Mouse (Mus musculus): ENCODE data around the gene Lzic.
A peak's percentile ranks its signal among the peaks of the same experiment; 100 is the strongest.

Gene Lzic

DNA sequence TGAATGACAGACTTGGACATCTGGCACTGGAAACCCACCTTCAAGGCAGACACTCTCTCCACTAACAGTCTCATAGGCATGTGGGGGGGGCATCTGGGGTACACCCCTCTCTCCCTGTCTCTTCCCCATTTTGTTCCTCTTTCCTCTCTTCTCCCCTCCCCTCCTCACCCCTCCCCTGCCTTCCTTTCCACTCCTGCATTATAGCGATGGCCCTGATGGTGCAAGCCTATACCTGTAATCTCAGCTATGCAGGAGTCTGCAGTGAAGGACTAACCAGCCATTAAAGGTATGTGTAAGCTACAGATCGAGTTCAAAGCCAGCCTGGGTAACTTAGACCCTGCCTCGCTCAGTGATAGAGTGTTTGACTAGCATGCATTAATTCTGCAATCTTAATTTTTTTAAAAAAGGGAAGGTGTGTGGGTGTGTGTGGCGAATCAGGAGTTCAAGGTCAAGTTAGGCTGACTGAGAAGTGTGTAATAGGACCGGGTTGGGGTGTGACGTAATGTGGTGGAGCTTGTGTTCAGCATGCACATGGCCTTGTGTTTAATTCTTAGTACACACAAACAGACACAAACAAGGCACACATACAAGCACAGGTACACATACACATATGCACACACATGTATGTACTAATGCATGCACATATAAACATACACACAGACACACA lies 22.6 kb upstream of the Lzic start:
- Histone ChIP-seq H3K9me3 (ENCODE audit: low read length) (no peaks in the 10 kb centered on the region), H3K27me3 (ENCODE audit: insufficient read depth, low read length) (no peaks in the 10 kb centered on the region; the same call in 1 of the 2 replicates), H3K4me1 (replicated peaks; ENCODE audit: low read depth, low read length) (peaks cover 26% of the 10 kb centered on the region), H3K36me3 (ENCODE audit: insufficient read depth, low read length) (0 out of 2 replicates have a peak, but pooled peaks cover under 1% of the 10 kb centered on the region), H3K4me3 (replicated peaks; ENCODE audit: low read length) (no peak overlapping the region)
- TF ChIP-seq CTCF (conservative IDR thresholded peaks at IDR 0.05; ENCODE audit: low read length): no peak
- no peak for TF ChIP-seq POU5F1 (IDR thresholded peaks at IDR 0.05; ENCODE audit: borderline replicate concordance, low read length)
- no peak for TF ChIP-seq NANOG (IDR thresholded peaks at IDR 0.05; ENCODE audit: borderline replicate concordance, low read length)

DNA sequence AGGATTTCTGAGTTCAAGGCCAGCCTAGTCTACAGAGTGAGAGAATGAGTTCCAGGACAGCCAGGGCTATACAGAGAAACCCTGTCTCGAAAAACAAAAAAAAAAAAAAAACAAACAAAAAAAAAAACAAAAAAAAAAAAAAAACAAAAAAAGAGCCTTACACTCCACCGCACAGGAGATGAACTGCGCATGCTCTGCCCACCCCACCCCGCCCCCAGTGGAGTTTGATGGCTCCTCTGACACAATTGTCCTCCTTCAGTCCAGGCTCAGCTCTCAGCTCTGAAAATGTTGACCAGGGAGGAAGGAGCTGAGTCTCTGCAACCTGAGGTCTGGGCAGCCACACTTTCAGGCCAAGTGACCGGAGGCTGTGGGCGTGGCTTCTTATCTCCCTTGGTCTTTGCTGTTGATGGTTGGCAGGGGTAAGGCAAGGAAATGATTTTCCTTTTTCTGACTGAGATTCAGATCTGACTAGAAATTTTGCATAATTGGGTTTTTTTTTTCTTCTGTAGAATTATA lies 21.5 kb upstream of the Lzic start:
- Histone ChIP-seq H3K4me1 (replicated peaks; ENCODE audit: low read depth, low read length) (peaks cover 26% of the 10 kb centered on the region), H3K27me3 (ENCODE audit: insufficient read depth, low read length) (no peaks in the 10 kb centered on the region), H3K4me3 (replicated peaks; ENCODE audit: low read length) (no peak overlapping the region), H3K9me3 (ENCODE audit: low read length) (no peaks in the 10 kb centered on the region), H3K36me3 (ENCODE audit: insufficient read depth, low read length) (peaks cover 7% of the 10 kb centered on the region)
- TF ChIP-seq POU5F1 (IDR thresholded peaks at IDR 0.05; ENCODE audit: borderline replicate concordance, low read length): no peak

DNA sequence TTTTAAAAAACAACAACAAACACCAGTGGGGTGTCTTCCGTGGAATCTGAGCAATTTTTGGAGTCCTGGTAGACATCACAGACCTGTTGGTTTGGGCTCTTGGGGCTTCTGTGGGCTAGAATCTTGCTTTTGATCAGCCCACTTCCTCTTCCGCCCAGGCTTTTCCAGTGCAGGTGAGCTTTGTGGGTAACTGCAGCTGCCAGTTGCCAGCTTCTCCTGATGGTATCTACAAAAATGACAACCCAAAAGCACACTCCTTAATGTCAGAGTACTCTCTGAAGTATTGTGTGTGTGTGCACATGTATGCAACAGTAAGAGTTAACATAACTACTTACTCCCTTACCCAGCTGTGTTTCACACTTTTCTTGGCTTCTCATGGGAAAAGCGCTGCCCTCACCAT lies 15.5 kb upstream of the Lzic start:
- peaks cover 26% of the 10 kb centered on the region for H3K4me1 ChIP-seq (replicated peaks; ENCODE audit: low read depth, low read length)
- H3K4me3 ChIP-seq (replicated peaks; ENCODE audit: low read length): no peak overlapping the region
- no peaks in the 10 kb centered on the region for H3K27me3 ChIP-seq (ENCODE audit: insufficient read depth, low read length)
- H3K36me3 ChIP-seq (ENCODE audit: insufficient read depth, low read length): peaks cover 30% of the 10 kb centered on the region
- no peaks in the 10 kb centered on the region for H3K9me3 ChIP-seq (ENCODE audit: low read length)
- no peak for TF ChIP-seq CTCF (conservative IDR thresholded peaks at IDR 0.05; ENCODE audit: low read length)
- no peak for TF ChIP-seq NANOG (IDR thresholded peaks at IDR 0.05; ENCODE audit: borderline replicate concordance, low read length)
- no peak for TF ChIP-seq POU5F1 (IDR thresholded peaks at IDR 0.05; ENCODE audit: borderline replicate concordance, low read length)

DNA sequence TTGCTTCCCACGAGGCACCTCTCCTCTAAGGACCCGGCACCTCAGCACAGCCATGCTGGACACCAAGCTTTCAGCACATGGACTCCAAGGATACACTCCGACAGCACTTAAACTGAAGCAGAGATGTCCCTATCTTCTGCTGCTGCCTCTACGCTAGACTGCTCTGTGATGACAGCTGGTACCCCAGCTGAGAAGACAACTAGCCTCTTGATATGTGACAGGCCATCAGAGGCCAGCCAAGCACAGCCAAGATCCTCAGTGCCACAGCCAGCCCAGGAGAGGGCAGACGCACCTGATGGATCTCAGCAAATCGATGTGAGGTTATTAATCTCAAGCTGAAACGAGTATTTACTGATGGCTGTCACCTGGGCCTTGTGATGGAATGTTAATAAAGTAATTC lies 9.9 kb upstream of the Lzic start:
- no peaks in the 10 kb centered on the region for H3K9me3 ChIP-seq (ENCODE audit: low read length)
- TF ChIP-seq POU5F1 (IDR thresholded peaks at IDR 0.05; ENCODE audit: borderline replicate concordance, low read length) (no peak), CTCF (conservative IDR thresholded peaks at IDR 0.05; ENCODE audit: low read length) (no peak), NANOG (IDR thresholded peaks at IDR 0.05; ENCODE audit: borderline replicate concordance, low read length) (no peak)
- no peak overlapping the region for H3K4me3 ChIP-seq (replicated peaks; ENCODE audit: low read length)
- no peaks in the 10 kb centered on the region for H3K27me3 ChIP-seq (ENCODE audit: insufficient read depth, low read length)
- peaks cover 41% of the 10 kb centered on the region for H3K4me1 ChIP-seq (replicated peaks; ENCODE audit: low read depth, low read length)
- peaks cover 19% of the 10 kb centered on the region for H3K36me3 ChIP-seq (ENCODE audit: insufficient read depth, low read length)

DNA sequence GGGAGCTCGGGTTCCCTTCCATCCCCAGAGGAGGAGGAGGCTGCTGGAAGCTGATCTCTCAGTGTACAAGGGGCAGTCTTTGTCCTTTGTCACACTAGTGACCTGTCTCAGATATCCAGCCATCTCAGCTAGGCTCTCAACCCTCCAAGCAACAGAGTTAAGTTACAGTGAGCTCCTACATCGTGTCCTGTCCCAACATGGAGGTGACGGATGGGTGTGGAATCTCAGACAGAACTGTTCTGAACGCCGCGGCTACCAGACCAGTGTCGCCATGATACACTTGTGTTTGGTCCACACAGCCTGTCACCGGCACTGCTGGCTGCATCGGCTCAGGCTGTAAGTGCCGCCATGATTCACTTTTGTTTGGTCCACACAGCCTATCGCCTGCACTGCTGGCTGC lies 8.0 kb upstream of the Lzic start, which contains the start of gene Tmem274:
TSS of gene Tmem274 (plus strand) at position 301 of the 400 bp plus-strand sequence.
- no peaks in the 10 kb centered on the region for H3K27me3 ChIP-seq (ENCODE audit: insufficient read depth, low read length)
- peaks cover 46% of the 10 kb centered on the region for H3K4me1 ChIP-seq (replicated peaks; ENCODE audit: low read depth, low read length)
- no peak for TF ChIP-seq CTCF (conservative IDR thresholded peaks at IDR 0.05; ENCODE audit: low read length)
- TF ChIP-seq POU5F1 (IDR thresholded peaks at IDR 0.05; ENCODE audit: borderline replicate concordance, low read length): no peak
- TF ChIP-seq NANOG (IDR thresholded peaks at IDR 0.05; ENCODE audit: borderline replicate concordance, low read length): no peak
- H3K9me3 ChIP-seq (ENCODE audit: low read length): no peaks in the 10 kb centered on the region
- peaks cover 10% of the 10 kb centered on the region for H3K36me3 ChIP-seq (ENCODE audit: insufficient read depth, low read length)
- peak within 1 kb of the TSS; percentile 6 for H3K4me3 ChIP-seq (replicated peaks; ENCODE audit: low read length)

DNA sequence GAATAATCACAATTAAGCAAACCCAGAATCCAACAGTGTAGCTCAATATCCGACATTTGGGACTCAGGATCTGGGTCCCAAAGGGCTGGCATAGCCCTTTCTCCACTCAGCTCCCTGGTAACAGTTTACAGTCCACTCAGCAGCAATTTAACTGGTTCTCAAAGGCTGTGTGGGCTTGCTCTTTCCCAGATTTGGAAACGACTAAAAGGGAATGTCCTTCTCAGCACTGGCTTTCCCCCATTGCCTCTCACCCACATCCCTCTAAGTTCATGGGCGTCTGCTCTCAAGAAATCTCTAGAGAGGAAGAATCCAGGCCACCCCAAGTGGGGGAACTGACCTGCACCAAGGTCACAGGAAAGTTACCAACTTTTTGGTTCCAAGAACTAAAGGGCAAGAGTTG lies 463 bp upstream of the Lzic start:
- TF ChIP-seq CTCF (conservative IDR thresholded peaks at IDR 0.05; ENCODE audit: low read length) (no peak), NANOG (IDR thresholded peaks at IDR 0.05; ENCODE audit: borderline replicate concordance, low read length) (no peak), POU5F1 (IDR thresholded peaks at IDR 0.05; ENCODE audit: borderline replicate concordance, low read length) (no peak)
- Histone ChIP-seq H3K4me3 (replicated peaks; ENCODE audit: low read length) (peak overlapping the region; percentile 93), H3K27me3 (ENCODE audit: insufficient read depth, low read length) (no peaks in the 10 kb centered on the region), H3K4me1 (replicated peaks; ENCODE audit: low read depth, low read length) (peaks cover 34% of the 10 kb centered on the region), H3K9me3 (ENCODE audit: low read length) (no peaks in the 10 kb centered on the region), H3K36me3 (ENCODE audit: insufficient read depth, low read length) (peaks cover 31% of the 10 kb centered on the region)

DNA sequence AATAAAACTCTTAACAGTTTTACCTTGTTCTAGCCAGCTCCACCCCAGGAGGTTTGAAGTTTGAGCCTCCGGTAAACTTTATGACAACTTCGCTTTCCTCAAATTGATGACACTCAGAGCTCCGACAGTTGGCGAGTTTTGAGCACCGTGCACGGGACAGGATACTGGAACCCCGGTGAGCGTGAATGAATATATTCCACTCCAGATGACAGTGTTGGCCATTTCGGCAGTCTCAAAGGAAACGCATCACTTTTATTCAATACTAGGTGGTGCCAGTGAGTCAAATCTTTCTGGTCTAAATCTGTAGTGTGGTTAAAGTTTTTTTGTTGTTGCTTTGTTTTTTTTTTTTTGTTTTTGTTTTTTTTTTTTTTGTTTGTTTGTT lies 787 bp downstream of the Lzic start:
- Histone ChIP-seq H3K4me1 (replicated peaks; ENCODE audit: low read depth, low read length) (peaks cover 32% of the 10 kb centered on the region), H3K36me3 (ENCODE audit: insufficient read depth, low read length) (peaks cover 39% of the 10 kb centered on the region), H3K4me3 (replicated peaks; ENCODE audit: low read length) (peak overlapping the region; percentile 93), H3K9me3 (ENCODE audit: low read length) (no peaks in the 10 kb centered on the region), H3K27me3 (ENCODE audit: insufficient read depth, low read length) (no peaks in the 10 kb centered on the region)
- TF ChIP-seq CTCF (conservative IDR thresholded peaks at IDR 0.05; ENCODE audit: low read length): no peak
- no peak for TF ChIP-seq NANOG (IDR thresholded peaks at IDR 0.05; ENCODE audit: borderline replicate concordance, low read length)
- no peak for TF ChIP-seq POU5F1 (IDR thresholded peaks at IDR 0.05; ENCODE audit: borderline replicate concordance, low read length)

DNA sequence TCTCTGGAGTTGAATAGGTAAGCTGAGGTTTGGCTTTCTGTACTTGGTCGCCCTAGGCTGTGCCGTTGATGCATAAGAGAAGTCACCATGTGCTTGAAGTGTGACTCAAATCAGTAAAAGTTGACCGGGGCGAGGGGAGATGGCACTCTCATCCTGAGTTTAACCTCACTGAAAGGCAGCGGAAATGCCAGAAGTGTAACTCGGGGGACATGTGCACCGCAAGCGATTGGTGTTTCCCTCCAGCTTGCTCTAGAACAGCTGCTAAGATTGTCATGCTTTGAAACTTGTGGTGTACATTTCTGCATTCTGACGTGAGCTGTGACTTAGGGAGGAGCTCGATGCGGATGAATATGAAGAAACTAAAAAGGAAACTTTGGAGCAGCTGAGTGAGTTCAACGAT lies 2.7 kb downstream of the Lzic start:
- Histone ChIP-seq H3K36me3 (ENCODE audit: insufficient read depth, low read length) (peaks cover 57% of the 10 kb centered on the region), H3K27me3 (ENCODE audit: insufficient read depth, low read length) (no peaks in the 10 kb centered on the region), H3K4me3 (replicated peaks; ENCODE audit: low read length) (no peak overlapping the region), H3K4me1 (replicated peaks; ENCODE audit: low read depth, low read length) (peaks cover 32% of the 10 kb centered on the region), H3K9me3 (ENCODE audit: low read length) (no peaks in the 10 kb centered on the region)
- no peak for TF ChIP-seq CTCF (conservative IDR thresholded peaks at IDR 0.05; ENCODE audit: low read length)
- TF ChIP-seq POU5F1 (IDR thresholded peaks at IDR 0.05; ENCODE audit: borderline replicate concordance, low read length): no peak
- no peak for TF ChIP-seq NANOG (IDR thresholded peaks at IDR 0.05; ENCODE audit: borderline replicate concordance, low read length)
